Mouse (Mus musculus) liver, embryonic 11.5 days (tissue): ENCODE results near the gene Borcs8. TPM values are rescaled to one million over a fixed set of nuclear protein-coding genes. Genes with fewer than 3 reads are reported as not detected.

Experiments
- ATAC-seq: fragments of 200-750 bp; cut with Nextera tagmentation; replicated peaks from 2 replicates; pipeline ENCODE4 v1.8.0; 2017; ENCODE audit warnings: moderate number of reproducible peaks, mild to moderate bottlenecking, moderate TSS enrichment, moderate library complexity; ENCODE audit not compliant: low FRiP score
- DNase-seq: peaks from one replicate; pipeline ENCODE4 v3.0.0-alpha.2; 2017; ENCODE audit warnings: low spot score
- H3K27ac ChIP-seq: fragments of 300-500 bp; sonication (generic); 2 replicates; pipeline ENCODE4 v1.5.1; 2014; ENCODE audit warnings: mild to moderate bottlenecking, low read depth, low read length, control low read depth
- H3K27me3 ChIP-seq: fragments of 300-500 bp; sonication (generic); replicated peaks from 2 replicates; pipeline ENCODE4 v1.6.1; 2014; ENCODE audit warnings: low read length, mixed read lengths; ENCODE audit not compliant: control insufficient read depth, insufficient read depth
- H3K36me3 ChIP-seq: fragments of 300-500 bp; sonication (generic); 2 replicates; pipeline ENCODE4 v1.6.1; 2014; ENCODE audit warnings: mild to moderate bottlenecking, low read length, moderate library complexity, mixed read lengths; ENCODE audit not compliant: control insufficient read depth, insufficient read depth
- H3K4me1 ChIP-seq: fragments of 300-500 bp; sonication (generic); replicated peaks from 2 replicates; pipeline ENCODE4 v1.6.1; 2014; ENCODE audit warnings: low read length, mixed read lengths; ENCODE audit not compliant: control insufficient read depth, insufficient read depth
- H3K4me2 ChIP-seq: fragments of 300-500 bp; sonication (generic); 2 replicates; pipeline ENCODE4 v1.6.1; 2014; ENCODE audit warnings: mild to moderate bottlenecking, control low read depth, moderate library complexity
- H3K4me3 ChIP-seq: fragments of 300-500 bp; sonication (generic); 2 replicates; pipeline ENCODE4 v1.5.1; 2014; ENCODE audit warnings: low read depth, low read length, control low read depth
- H3K9ac ChIP-seq: fragments of 300-500 bp; sonication (generic); 2 replicates; pipeline ENCODE4 v1.6.1; 2014; ENCODE audit warnings: low read depth, low read length, control low read depth
- H3K9me3 ChIP-seq: fragments of 300-500 bp; sonication (generic); 2 replicates; pipeline ENCODE4 v1.6.1; 2016; ENCODE audit warnings: low read length, inconsistent platforms, mixed read lengths; ENCODE audit not compliant: control insufficient read depth
- WGBS: fragments of 180-500 bp; shearing (Covaris S2); extraction: QIAGEN DNeasy Blood & Tissue Kit; methylation state at CpG from one replicate; pipeline ENCODE4 v1.1.7; 2014; 5-methylcytosine and 5-hydroxymethylcytosine counted together
- polyA plus RNA-seq: library from polyadenylated mRNA; unstranded; fragments of >200 nt; fragmentation: Nextera tagmentation; extraction: Ambion mirVana; gene quantifications from 2 replicates; pipeline ENCODE4 v1.2.1, GENCODE M21; 2014

Gene Borcs8
- polyA plus RNA-seq, 1 experiment from 2014 or later, result 46.2 TPM

- no peaks in the 10 kb centered on the region for H3K27me3 ChIP-seq
- H3K27ac ChIP-seq, result no peak overlapping the region; the same call in 1 of the 2 replicates
- no peak for DNase-seq
- H3K9me3 ChIP-seq, result no peaks in the 10 kb centered on the region
- 83% methylated on average over 7 of the region's 7 CpGs for WGBS
- no peak for ATAC-seq
- H3K9ac ChIP-seq, result no peak overlapping the region
- peaks cover 27% of the 10 kb centered on the region for H3K4me1 ChIP-seq
- H3K4me2 ChIP-seq, result peak overlapping the region; percentile 75
- H3K36me3 ChIP-seq, result 0 out of 2 replicates have a peak, but pooled peaks cover 3% of the 10 kb centered on the region
- no peak overlapping the region for H3K4me3 ChIP-seq
Observed at GRCm38 (mm10) chr8:70174079-70174478, 34.8 kb downstream of the Borcs8 start.

GRCm38 (mm10) chr8:70178231-70178630 lies 38.9 kb downstream of the Borcs8 start:
- Histone ChIP-seq H3K4me3 (no peak overlapping the region), H3K36me3 (peaks cover 20% of the 10 kb centered on the region), H3K9ac (no peak overlapping the region), H3K9me3 (no peaks in the 10 kb centered on the region), H3K4me1 (peaks cover 27% of the 10 kb centered on the region), H3K4me2 (no peak overlapping the region), H3K27me3 (no peaks in the 10 kb centered on the region), H3K27ac (no peak overlapping the region)
- WGBS, result 91% methylated on average over 2 of the region's 2 CpGs
- ATAC-seq, result no peak
- DNase-seq, result no peak

GRCm38 (mm10) chr8:70179082-70179481 lies 39.8 kb downstream of the Borcs8 start:
- Histone ChIP-seq H3K9ac (no peak overlapping the region), H3K4me1 (peaks cover 19% of the 10 kb centered on the region), H3K36me3 (peaks cover 20% of the 10 kb centered on the region), H3K27ac (no peak overlapping the region), H3K27me3 (no peaks in the 10 kb centered on the region), H3K4me2 (no peak overlapping the region), H3K9me3 (no peaks in the 10 kb centered on the region), H3K4me3 (no peak overlapping the region)
- DNase-seq (no peak), ATAC-seq (no peak)
- 94% methylated on average over 4 of the region's 4 CpGs for WGBS

GRCm38 (mm10) chr8:70181212-70181902 lies 42.1 kb downstream of the Borcs8 start:
- Histone ChIP-seq H3K9me3 (no peaks in the 10 kb centered on the region), H3K36me3 (peaks cover 20% of the 10 kb centered on the region), H3K9ac (peak overlapping the region; percentile 36; the same call in 1 of the 2 replicates), H3K27ac (peak overlapping the region; percentile 68), H3K4me3 (no peak overlapping the region), H3K27me3 (no peaks in the 10 kb centered on the region), H3K4me2 (peak overlapping the region; percentile 44), H3K4me1 (peaks cover 16% of the 10 kb centered on the region)
- peak; percentile 91 for ATAC-seq
- DNase-seq, result no peak
- 63% methylated on average over 16 of the region's 16 CpGs for WGBS

GRCm38 (mm10) chr8:70181903-70182252 lies 42.6 kb downstream of the Borcs8 start:
- ATAC-seq (no peak; the same call in 1 of the 2 replicates), DNase-seq (no peak)
- peak overlapping the region; percentile 7; the same call in 1 of the 2 replicates for H3K9ac ChIP-seq
- H3K9me3 ChIP-seq, result no peaks in the 10 kb centered on the region
- H3K27me3 ChIP-seq, result no peaks in the 10 kb centered on the region
- H3K4me1 ChIP-seq, result peaks cover 16% of the 10 kb centered on the region
- peaks cover 20% of the 10 kb centered on the region for H3K36me3 ChIP-seq
- no peak overlapping the region for H3K4me3 ChIP-seq
- 52% methylated on average over 2 of the region's 2 CpGs for WGBS
- peak overlapping the region; percentile 50 for H3K27ac ChIP-seq
- peak overlapping the region; percentile 44 for H3K4me2 ChIP-seq

- no peaks in the 10 kb centered on the region for H3K9me3 ChIP-seq
- WGBS, result 83% methylated on average over 4 of the region's 4 CpGs
- ATAC-seq, result no peak
- H3K36me3 ChIP-seq, result peaks cover 17% of the 10 kb centered on the region
- DNase-seq, result no peak
- H3K4me3 ChIP-seq, result no peak overlapping the region
- no peak overlapping the region for H3K9ac ChIP-seq
- H3K27ac ChIP-seq, result 0 out of 2 replicates have a peak overlapping the region, but pooled peaks have one; percentile 41
- no peak overlapping the region for H3K4me2 ChIP-seq
- H3K27me3 ChIP-seq, result no peaks in the 10 kb centered on the region
- H3K4me1 ChIP-seq, result peaks cover 21% of the 10 kb centered on the region
Observed at GRCm38 (mm10) chr8:70183194-70183593, 43.9 kb downstream of the Borcs8 start.

GRCm38 (mm10) chr8:70188707-70189106 lies 49.4 kb downstream of the Borcs8 start:
- 62% methylated on average over 7 of the region's 7 CpGs for WGBS
- Histone ChIP-seq H3K4me3 (no peak overlapping the region), H3K4me2 (no peak overlapping the region), H3K27me3 (no peaks in the 10 kb centered on the region), H3K4me1 (peaks cover 13% of the 10 kb centered on the region; the same call in 1 of the 2 replicates), H3K9me3 (no peaks in the 10 kb centered on the region), H3K36me3 (no peaks in the 10 kb centered on the region), H3K9ac (no peak overlapping the region), H3K27ac (no peak overlapping the region)
- no peak for DNase-seq
- ATAC-seq, result no peak

GRCm38 (mm10) chr8:70193238-70193637 lies 53.9 kb downstream of the Borcs8 start:
- Histone ChIP-seq H3K4me2 (no peak overlapping the region), H3K9me3 (no peaks in the 10 kb centered on the region), H3K27me3 (no peaks in the 10 kb centered on the region), H3K9ac (no peak overlapping the region), H3K4me1 (0 out of 2 replicates have a peak, but pooled peaks cover 8% of the 10 kb centered on the region), H3K27ac (peak overlapping the region; percentile 16; the same call in 1 of the 2 replicates), H3K36me3 (no peaks in the 10 kb centered on the region), H3K4me3 (no peak overlapping the region)
- DNase-seq, result no peak
- ATAC-seq, result peak; percentile 37; the same call in 1 of the 2 replicates
- 74% methylated on average over 5 of the region's 5 CpGs for WGBS

GRCm38 (mm10) chr8:70194191-70194590 lies 54.9 kb downstream of the Borcs8 start:
- Histone ChIP-seq H3K27me3 (no peaks in the 10 kb centered on the region), H3K9ac (no peak overlapping the region), H3K9me3 (no peaks in the 10 kb centered on the region), H3K27ac (no peak overlapping the region), H3K4me3 (no peak overlapping the region), H3K4me2 (no peak overlapping the region), H3K4me1 (0 out of 2 replicates have a peak, but pooled peaks cover 8% of the 10 kb centered on the region), H3K36me3 (no peaks in the 10 kb centered on the region)
- 83% methylated on average over 3 of the region's 3 CpGs for WGBS
- ATAC-seq, result no peak
- no peak for DNase-seq
